Mouse (Mus musculus): Measurements from ENCODE around the gene Cd200r4. TPM values are rescaled to one million over a fixed set of nuclear protein-coding genes. Genes with fewer than 3 reads are reported as not detected.

Gene Cd200r4
- polyA plus RNA-seq, 1 experiment, result 0.10 TPM

DNA sequence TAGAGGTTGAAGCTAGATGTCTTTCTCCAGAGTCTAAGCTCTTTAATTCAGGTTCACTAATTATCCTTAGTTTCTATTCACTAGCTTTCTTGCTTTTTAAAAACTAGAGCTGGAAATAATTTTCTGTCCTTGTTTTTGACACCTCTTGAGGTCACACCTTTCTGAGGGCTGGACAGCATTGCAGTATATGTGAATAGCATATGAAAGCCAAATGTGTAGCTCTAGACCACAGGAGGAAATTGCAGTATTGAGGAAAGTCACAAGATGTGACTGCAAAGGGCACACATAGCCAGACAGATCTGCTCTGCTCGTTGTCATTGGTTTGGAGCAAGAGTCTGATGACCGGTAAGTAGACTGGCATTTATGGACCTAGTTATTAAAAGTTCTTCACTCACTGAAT, 55.3 kb downstream of the Cd200r4 start, which contains the start of gene Cd200r2:
Gene Cd200r2, plus strand, starts transcription at position 301 of the 400 bp plus-strand sequence.
- DNase-seq (ENCODE audit: extremely low spot score in 1 of 2, low spot score in 1 of 2), result no peak

DNA sequence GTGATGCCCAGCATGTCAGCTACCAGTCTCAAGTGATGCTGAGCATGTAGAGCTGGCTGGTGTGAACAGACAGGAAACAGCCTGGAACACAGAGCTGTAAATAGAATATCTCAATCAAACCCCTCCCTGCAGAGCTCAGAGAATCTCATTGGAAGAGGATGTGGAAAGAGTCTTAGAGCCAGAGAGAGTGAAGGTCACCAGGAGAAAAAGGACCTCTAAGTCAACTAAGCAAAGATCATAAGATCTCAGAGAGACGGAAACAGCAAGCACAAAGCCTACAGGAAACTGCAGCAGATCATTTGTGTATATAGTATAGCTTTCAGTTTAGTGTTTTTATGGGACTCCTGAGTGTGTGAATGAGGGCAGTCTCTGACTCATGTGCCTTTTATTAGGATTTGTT, 63.6 kb downstream of the Cd200r4 start:
- no peak for DNase-seq (ENCODE audit: extremely low spot score in 1 of 2, low spot score in 1 of 2)

DNA sequence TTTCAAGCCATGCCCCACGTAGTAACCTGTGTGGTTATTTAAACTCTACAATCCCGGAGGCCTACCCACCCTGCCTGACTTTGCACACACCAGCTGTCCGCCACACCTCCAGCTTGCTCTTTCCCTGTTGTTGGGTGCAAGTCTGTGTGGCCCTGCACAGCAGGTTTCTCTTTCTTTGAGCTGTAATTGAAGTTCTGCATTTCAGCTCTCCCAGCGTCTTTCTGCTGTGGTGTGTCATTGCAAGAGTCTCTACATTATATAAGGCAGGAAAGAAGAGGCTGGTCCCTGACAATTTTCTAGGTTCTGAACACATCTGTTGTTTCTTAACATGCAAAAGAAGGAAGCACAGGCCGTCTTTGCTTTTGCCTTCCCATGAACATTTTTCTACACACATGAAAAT, 65.1 kb downstream of the Cd200r4 start:
- no peak for DNase-seq (ENCODE audit: extremely low spot score in 1 of 2, low spot score in 1 of 2)

DNA sequence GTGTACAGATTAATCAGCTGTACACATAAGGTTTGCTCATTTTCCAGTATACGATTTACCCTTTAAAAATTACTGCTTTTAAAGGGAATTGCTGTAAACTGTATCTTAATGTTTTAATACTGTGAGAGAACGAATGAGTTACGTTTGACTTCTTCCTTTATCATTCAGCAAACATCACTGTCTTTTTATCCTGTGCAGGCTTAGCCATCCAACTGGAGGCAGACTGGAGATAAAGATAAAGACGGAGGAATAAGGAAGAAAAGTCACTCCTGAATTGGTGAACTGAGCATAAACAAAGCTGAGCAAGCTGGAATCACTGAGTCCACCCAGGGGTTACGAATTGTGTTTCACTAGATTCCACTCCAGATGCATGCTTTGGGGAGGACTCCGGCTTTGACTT, 66.1 kb downstream of the Cd200r4 start:
- no peak for DNase-seq (ENCODE audit: extremely low spot score in 1 of 2, low spot score in 1 of 2)

Other genes starting within 250 kb of the Cd200r4 start
- gene Nepro, start 87.4 kb upstream of the Cd200r4 start, polyA plus RNA-seq (2012; rRNA removed), result 3.2 and 3.9 TPM in 2 replicates
- 18.3 and 18.9 TPM in 2 replicates for gene Gtpbp8, start 65.4 kb upstream of the Cd200r4 start, polyA plus RNA-seq (2012; rRNA removed)
- 0.32 and 0.46 TPM in 2 replicates for gene Cd200r1, start 46.0 kb upstream of the Cd200r4 start, polyA plus RNA-seq (2012; rRNA removed)
- gene Cd200r2, start 55.4 kb downstream of the Cd200r4 start, polyA plus RNA-seq (2012; rRNA removed), result 0.14 TPM in 1 of 2 replicates, not detected in the other
- gene Cd200r3, start 131.9 kb downstream of the Cd200r4 start, polyA plus RNA-seq (2012; rRNA removed), result not detected in 2 replicates